Mouse (Mus musculus) heart, postnatal 0 days (tissue): ENCODE measurements around the gene Zswim5.

ENCODE experiments used
- CTCF ChIP-seq: IDR thresholded peaks from 2 replicates; pipeline ENCODE4 v1.5.1; 2016; ENCODE audit warnings: antibody characterized with exemption, control low read depth, low read depth
- EP300 ChIP-seq: IDR thresholded peaks from 2 replicates; pipeline ENCODE4 v1.6.1; 2016; ENCODE audit warnings: antibody characterized with exemption, low read depth

GRCm38 (mm10) chr4:116985681-116986080 lies 108.5 kb downstream of the Zswim5 start:
- TF ChIP-seq CTCF (no peak), EP300 (no peak)
